24 mouse cellular contexts compared by ENCODE assay signal in the genomic region with DNA sequence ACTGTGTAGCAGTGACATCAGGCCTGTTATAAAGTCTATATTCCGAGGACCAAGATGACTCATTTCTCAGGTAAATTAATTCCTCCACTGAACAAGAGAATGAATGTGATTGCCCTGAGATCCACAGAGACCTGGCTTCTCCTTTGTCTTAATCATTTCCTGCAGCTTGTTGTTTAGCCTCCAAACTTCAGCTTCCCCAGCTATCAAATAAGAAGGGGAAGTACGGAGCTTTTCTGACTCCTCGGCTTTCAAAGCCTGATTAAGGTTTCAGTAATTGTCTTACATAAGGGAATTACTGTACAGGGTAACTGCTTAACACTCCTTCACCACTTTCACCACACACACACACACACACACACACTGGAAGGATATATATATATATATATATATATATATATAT. TPM values are rescaled to one million over a fixed set of nuclear protein-coding genes. Genes with fewer than 3 reads are reported as not detected.
"Had no signal": no experiment of that assay in that cellular context is flagged by ENCODE, and none has a peak within 500 bp of the region (broad histone marks: within the 10 kb centered on the region; RNA-seq: fewer than 3 reads in every experiment).

No protein-coding gene starts in this region.

- DNase-seq: lung, adult 18-20 months; lung, embryonic 14.5 days; lung, postnatal 10 days; lung, postnatal 4 days; right cerebral cortex, postnatal 25 days; right cerebral cortex, postnatal 4 days; spleen, adult 18-20 months; thymus, adult 18-20 months; thymus, postnatal 25 days; thymus, postnatal 4 days had no signal

- ATAC-seq: midbrain, embryonic 13.5 days; midbrain, embryonic 15.5 days had no signal

RNA-seq across cellular contexts. Expression of gene Prr30, which starts 46.7 kb away (rescaled TPM):
- total RNA-seq: midbrain, postnatal 0 days; monocyte, adult 5-6 weeks; neutrophil, adult 5-6 weeks had no signal
- polyA plus RNA-seq: liver, embryonic 16.5 days; lung, embryonic 14.5 days; lung, embryonic 16.5 days; midbrain, embryonic 11.5 days; midbrain, embryonic 13.5 days; midbrain, embryonic 15.5 days; midbrain, postnatal 0 days; neural tube, embryonic 12.5 days; neural tube, embryonic 14.5 days; small intestine, adult 2 months; stomach, embryonic 14.5 days; stomach, embryonic 16.5 days; urinary bladder, adult 2 months had no signal
